Mouse (Mus musculus) forelimb bud, embryonic 11.5 days (tissue): ENCODE measurements around the gene Gas2l2.

ENCODE experiments used
- DNase-seq: peaks from one replicate; pipeline ENCODE4 v3.0.0-alpha.2; 2012; ENCODE audit warnings: low read depth, low spot score

Gene Gas2l2

DNA sequence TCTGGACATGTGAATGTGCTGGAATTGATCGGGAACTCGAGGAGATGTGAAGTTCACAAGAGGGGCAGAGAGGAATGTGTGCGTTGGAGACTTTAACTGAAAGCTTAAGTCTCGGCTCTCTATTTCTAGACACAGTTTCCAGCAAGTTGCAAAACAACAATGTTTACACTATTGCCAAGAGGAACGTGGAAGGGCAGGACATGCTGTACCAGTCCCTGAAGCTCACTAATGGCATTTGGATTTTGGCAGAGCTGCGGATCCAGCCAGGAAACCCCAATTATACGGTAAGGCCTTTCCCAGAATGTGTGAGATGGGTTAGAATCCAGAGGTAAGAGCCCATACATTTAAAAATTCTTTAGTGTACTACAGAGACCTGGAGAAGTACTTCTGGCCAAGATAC, 31.6 kb downstream of the Gas2l2 start:
- DNase-seq: no peak

DNA sequence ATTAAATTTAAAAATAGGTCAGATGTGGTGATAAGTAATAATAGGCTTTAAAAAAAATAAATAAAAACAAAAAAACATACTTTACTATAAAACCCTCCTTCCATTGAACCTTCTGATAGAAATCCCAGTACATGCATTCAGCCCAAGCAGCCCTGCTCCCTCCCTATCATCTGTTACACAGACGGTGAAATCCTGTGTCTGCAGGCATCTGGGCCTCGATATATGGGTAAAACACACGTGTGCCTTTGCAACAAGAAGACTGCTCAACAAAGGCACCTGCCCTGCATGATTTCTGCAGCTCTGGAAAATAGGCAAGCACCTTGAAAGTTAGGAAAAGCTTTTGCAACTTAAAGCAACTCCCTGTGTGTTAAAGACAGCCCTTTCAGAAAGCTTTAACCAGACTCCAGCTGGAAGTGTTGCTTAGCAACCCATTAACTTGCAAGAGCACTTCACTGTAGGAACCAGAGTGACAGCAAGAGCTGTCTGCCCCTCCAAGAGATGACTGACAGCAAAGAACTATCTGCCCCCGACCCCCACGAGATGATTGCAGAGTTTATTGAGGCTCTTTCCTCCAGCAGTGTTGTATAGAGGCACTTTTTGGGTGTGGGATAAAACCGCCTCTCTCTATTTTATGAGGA, 34.3 kb downstream of the Gas2l2 start:
- no peak for DNase-seq

DNA sequence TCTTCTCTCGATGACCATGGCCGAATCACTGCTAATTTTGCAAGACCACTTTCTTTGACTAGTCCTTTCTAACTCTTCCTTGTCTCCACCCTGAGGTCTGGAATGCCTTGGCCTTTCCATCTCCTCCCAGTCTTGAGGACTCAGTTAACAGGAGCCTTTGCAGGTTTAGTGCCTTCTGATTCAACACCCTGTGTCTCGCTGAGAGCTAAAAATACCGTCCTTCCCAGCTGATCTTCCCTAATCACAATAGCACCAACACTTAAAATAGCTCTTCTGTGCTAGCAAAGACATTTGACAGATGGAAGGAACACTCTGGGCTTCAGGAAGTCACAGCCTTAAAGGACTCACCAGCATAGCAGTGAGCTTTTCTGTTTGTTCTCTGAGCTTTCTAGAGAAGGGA, 36.2 kb downstream of the Gas2l2 start:
- no peak for DNase-seq

DNA sequence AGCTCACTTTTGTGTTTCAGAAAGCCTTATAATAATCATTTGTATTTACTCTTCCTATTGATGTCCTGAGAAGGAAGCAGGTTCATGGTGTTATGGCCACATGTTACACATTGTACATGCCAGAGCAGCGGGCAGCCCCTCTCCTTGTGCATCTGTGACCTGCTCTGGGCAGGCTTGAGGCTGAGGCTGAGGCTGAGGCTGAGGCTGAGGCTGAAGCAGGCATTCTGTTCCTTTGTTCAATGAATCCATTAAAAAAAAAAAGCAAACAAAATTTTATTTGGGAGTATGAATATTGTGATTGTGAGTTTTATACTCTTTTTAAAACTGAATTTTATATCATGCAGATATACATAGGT, 45.7 kb downstream of the Gas2l2 start:
- DNase-seq: no peak

DNA sequence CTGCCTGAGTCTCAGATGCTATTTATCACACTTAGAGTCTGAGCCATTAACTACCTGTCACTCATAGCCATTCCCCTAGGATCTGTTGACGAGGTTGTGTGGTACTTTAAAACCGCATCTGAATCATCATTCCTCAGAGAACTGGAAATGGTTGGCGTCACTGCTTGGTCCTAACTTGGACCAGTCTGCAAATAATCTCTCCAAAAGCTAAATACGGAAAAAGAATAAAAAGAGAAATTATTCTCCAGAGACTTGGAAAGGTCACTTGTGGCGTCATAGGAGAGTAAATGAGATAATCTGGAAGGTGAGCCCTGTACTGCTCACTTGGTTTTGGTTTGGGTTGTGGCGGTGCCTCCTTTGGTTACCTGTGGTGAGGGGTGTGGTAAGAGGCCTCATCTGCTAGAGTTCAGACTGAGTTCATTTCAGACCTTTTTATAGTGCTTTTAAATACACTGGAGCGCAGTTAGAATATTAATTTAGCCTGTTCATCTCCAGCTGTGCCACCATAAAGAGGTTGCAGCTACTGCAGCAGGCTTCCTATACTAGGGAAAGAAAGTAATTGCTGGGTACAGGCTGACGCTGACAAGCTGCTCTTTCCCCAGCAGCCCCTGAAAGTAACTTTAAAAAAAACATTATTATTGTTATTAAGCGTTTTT, 46.3 kb downstream of the Gas2l2 start:
- DNase-seq: no peak

DNA sequence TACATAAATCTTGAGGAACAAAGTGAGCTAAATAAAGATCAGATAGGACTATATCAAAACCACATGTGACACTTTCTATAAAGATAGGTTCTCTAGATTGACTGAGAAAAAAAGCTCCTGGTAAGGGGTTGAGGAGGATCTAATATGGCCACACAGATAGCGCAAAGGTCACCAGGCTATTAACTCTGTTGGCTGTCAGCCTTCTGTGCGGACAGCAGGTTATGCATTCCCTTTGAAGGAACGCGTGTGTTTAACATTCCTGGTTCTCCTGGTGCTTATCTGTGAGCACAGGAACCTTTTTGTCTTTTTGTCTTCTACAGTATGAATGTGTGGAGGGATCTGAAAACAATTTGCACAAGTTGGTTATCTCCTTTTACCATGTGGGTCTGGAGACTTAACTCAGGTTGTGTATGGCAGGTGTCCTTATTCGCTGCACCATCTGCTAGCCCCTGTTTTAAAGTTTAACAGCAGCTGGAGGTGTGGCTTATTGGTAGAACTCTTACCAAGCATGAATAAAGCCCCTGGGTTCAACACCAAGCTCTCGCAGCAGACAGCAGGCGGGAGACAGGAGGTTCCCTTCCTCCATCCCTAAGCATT, 49.4 kb downstream of the Gas2l2 start:
- no peak for DNase-seq
